Mouse (Mus musculus) neural tube, embryonic 12.5 days (tissue): ENCODE measurements at regions not wholly inside any gene's neighbourhood (a gene's known extent, or its start where the extent isn't known, plus 50 kb on each side); places are given as distances from the start of the nearest gene placed in this dataset.
"Not testable (repeated sequence)": the region's sequence is repeated elsewhere in the genome, so short reads cannot be mapped to it uniquely, and the experiment has no call there.

ENCODE experiments used
- ATAC-seq: fragments of 200-750 bp; cut with Nextera tagmentation; 2 replicates; pipeline ENCODE4 v1.8.0; 2017; ENCODE audit warnings: low read depth, mild to moderate bottlenecking, moderate TSS enrichment, moderate library complexity; ENCODE audit not compliant: low FRiP score
- H3K27ac ChIP-seq: fragments of 300-500 bp; sonication (generic); 2 replicates; pipeline ENCODE4 v1.5.1; 2016
- H3K27me3 ChIP-seq: fragments of 300-500 bp; sonication (generic); replicated peaks from 2 replicates; pipeline ENCODE4 v1.6.1; 2016; ENCODE audit warnings: mild to moderate bottlenecking
- H3K36me3 ChIP-seq: fragments of 300-500 bp; sonication (generic); 2 replicates; pipeline ENCODE4 v1.6.1; 2016; ENCODE audit warnings: mild to moderate bottlenecking
- H3K4me1 ChIP-seq: fragments of 300-500 bp; sonication (generic); 2 replicates; pipeline ENCODE4 v1.6.1; 2016
- H3K4me2 ChIP-seq: fragments of 300-500 bp; sonication (generic); replicated peaks from 2 replicates; pipeline ENCODE4 v1.6.1; 2016; ENCODE audit warnings: mild to moderate bottlenecking
- H3K4me3 ChIP-seq: fragments of 300-500 bp; sonication (generic); 2 replicates; pipeline ENCODE4 v1.5.1; 2016
- H3K9ac ChIP-seq: fragments of 300-500 bp; sonication (generic); 2 replicates; pipeline ENCODE4 v1.6.1; 2016; ENCODE audit warnings: mild to moderate bottlenecking
- H3K9me3 ChIP-seq: fragments of 300-500 bp; sonication (generic); 2 replicates; pipeline ENCODE4 v1.6.1; 2016; ENCODE audit warnings: mild to moderate bottlenecking
- WGBS: fragments of 180-500 bp; shearing (Covaris S2); methylation state at CpG from one replicate; pipeline ENCODE4 v1.1.7; 2016; 5-methylcytosine and 5-hydroxymethylcytosine counted together

- Histone ChIP-seq H3K4me3 (no peak overlapping the region), H3K27ac (no peak overlapping the region), H3K36me3 (no peaks in the 10 kb centered on the region), H3K9me3 (no peaks in the 10 kb centered on the region), H3K9ac (no peak overlapping the region), H3K4me1 (0 out of 2 replicates have a peak, but pooled peaks cover 4% of the 10 kb centered on the region), H3K27me3 (no peaks in the 10 kb centered on the region; the same call in 1 of the 2 replicates), H3K4me2 (no peak overlapping the region)
- ATAC-seq, result no peak
- WGBS, result 63% methylated on average over 3 of the region's 3 CpGs
Measured at GRCm38 (mm10) chrX:166809165-166809564, 223.6 kb upstream of the Egfl6 start.

- Histone ChIP-seq H3K4me1 (0 out of 2 replicates have a peak, but pooled peaks cover 4% of the 10 kb centered on the region), H3K4me2 (no peak overlapping the region), H3K9ac (no peak overlapping the region), H3K36me3 (no peaks in the 10 kb centered on the region), H3K27ac (no peak overlapping the region), H3K4me3 (no peak overlapping the region), H3K9me3 (no peaks in the 10 kb centered on the region), H3K27me3 (no peaks in the 10 kb centered on the region; the same call in 1 of the 2 replicates)
- WGBS, result 85% methylated on average over 5 of the region's 5 CpGs
- no peak for ATAC-seq
Measured at GRCm38 (mm10) chrX:166808207-166808606, 222.7 kb upstream of the Egfl6 start.

GRCm38 (mm10) chrX:166805957-166806356 is 220.4 kb upstream of the Egfl6 start:
- Histone ChIP-seq H3K36me3 (no peaks in the 10 kb centered on the region), H3K4me1 (0 out of 2 replicates have a peak, but pooled peaks cover 4% of the 10 kb centered on the region), H3K27me3 (no peaks in the 10 kb centered on the region; the same call in 1 of the 2 replicates), H3K4me3 (no peak overlapping the region), H3K9ac (no peak overlapping the region), H3K9me3 (no peaks in the 10 kb centered on the region), H3K27ac (no peak overlapping the region), H3K4me2 (no peak overlapping the region)
- WGBS, result 55% methylated on average over 1 of the region's 1 CpGs
- ATAC-seq, result no peak

- no peaks in the 10 kb centered on the region; the same call in 1 of the 2 replicates for H3K27me3 ChIP-seq
- H3K27ac ChIP-seq, result no peak overlapping the region
- H3K36me3 ChIP-seq, result no peaks in the 10 kb centered on the region
- 0 out of 2 replicates have a peak, but pooled peaks cover 4% of the 10 kb centered on the region for H3K4me1 ChIP-seq
- no peak overlapping the region for H3K4me3 ChIP-seq
- no peak overlapping the region for H3K4me2 ChIP-seq
- no peaks in the 10 kb centered on the region for H3K9me3 ChIP-seq
- no peak overlapping the region for H3K9ac ChIP-seq
- 29% methylated on average over 4 of the region's 4 CpGs for WGBS
- peak; percentile 73 for ATAC-seq
Measured at GRCm38 (mm10) chrX:166805480-166805879, 220.0 kb upstream of the Egfl6 start.

- no peak overlapping the region for H3K4me3 ChIP-seq
- no peaks in the 10 kb centered on the region for H3K9me3 ChIP-seq
- peak; percentile 85 for ATAC-seq
- no peaks in the 10 kb centered on the region; the same call in 1 of the 2 replicates for H3K27me3 ChIP-seq
- H3K4me2 ChIP-seq, result no peak overlapping the region
- no peak overlapping the region for H3K9ac ChIP-seq
- H3K27ac ChIP-seq, result no peak overlapping the region
- no peaks in the 10 kb centered on the region for H3K36me3 ChIP-seq
- WGBS, result 26% methylated on average over 6 of the region's 6 CpGs
- 0 out of 2 replicates have a peak, but pooled peaks cover 4% of the 10 kb centered on the region for H3K4me1 ChIP-seq
Measured at GRCm38 (mm10) chrX:166803246-166803645, 217.7 kb upstream of the Egfl6 start.

- WGBS, result 39% methylated on average over 2 of the region's 2 CpGs
- no peaks in the 10 kb centered on the region for H3K9me3 ChIP-seq
- 0 out of 2 replicates have a peak, but pooled peaks have one; percentile 17 for ATAC-seq
- no peak overlapping the region for H3K27ac ChIP-seq
- no peaks in the 10 kb centered on the region for H3K27me3 ChIP-seq
- H3K4me2 ChIP-seq, result no peak overlapping the region
- H3K4me1 ChIP-seq, result 0 out of 2 replicates have a peak, but pooled peaks cover 4% of the 10 kb centered on the region
- H3K36me3 ChIP-seq, result no peaks in the 10 kb centered on the region
- no peak overlapping the region for H3K4me3 ChIP-seq
- H3K9ac ChIP-seq, result no peak overlapping the region
Measured at GRCm38 (mm10) chrX:166801017-166801416, 215.5 kb upstream of the Egfl6 start.

- 76% methylated on average over 2 of the region's 2 CpGs for WGBS
- Histone ChIP-seq H3K27me3 (no peaks in the 10 kb centered on the region), H3K27ac (no peak overlapping the region), H3K9me3 (no peaks in the 10 kb centered on the region), H3K36me3 (no peaks in the 10 kb centered on the region), H3K4me3 (no peak overlapping the region), H3K4me1 (no peaks in the 10 kb centered on the region), H3K4me2 (no peak overlapping the region), H3K9ac (no peak overlapping the region)
- ATAC-seq, result no peak
Measured at GRCm38 (mm10) chrX:166795651-166796050, 210.1 kb upstream of the Egfl6 start.

GRCm38 (mm10) chrX:166789031-166789430 is 203.5 kb upstream of the Egfl6 start:
- H3K27ac ChIP-seq, result no peak overlapping the region
- H3K27me3 ChIP-seq, result no peaks in the 10 kb centered on the region
- no peaks in the 10 kb centered on the region for H3K4me1 ChIP-seq
- H3K9me3 ChIP-seq, result no peaks in the 10 kb centered on the region
- no peak overlapping the region for H3K9ac ChIP-seq
- H3K4me3 ChIP-seq, result no peak overlapping the region
- WGBS, result 37% methylated on average over 3 of the region's 3 CpGs
- no peak overlapping the region for H3K4me2 ChIP-seq
- H3K36me3 ChIP-seq, result no peaks in the 10 kb centered on the region
- no peak for ATAC-seq

GRCm38 (mm10) chrX:166787137-166787536 is 201.6 kb upstream of the Egfl6 start:
- not testable (repeated sequence) for H3K4me2 ChIP-seq, ATAC-seq, H3K9ac ChIP-seq, H3K36me3 ChIP-seq, H3K27me3 ChIP-seq, H3K27ac ChIP-seq, H3K4me3 ChIP-seq, H3K4me1 ChIP-seq, H3K9me3 ChIP-seq
- WGBS, result 88% methylated on average over 1 of the region's 1 CpGs

GRCm38 (mm10) chrX:166785615-166786014 is 200.1 kb upstream of the Egfl6 start:
- 77% methylated on average over 3 of the region's 3 CpGs for WGBS
- ATAC-seq, result no peak

GRCm38 (mm10) chrX:166783377-166783776 is 197.9 kb upstream of the Egfl6 start:
- H3K27me3 ChIP-seq, result no peaks in the 10 kb centered on the region

More at GRCm38 (mm10) chrX:166785615-166786014, 200.1 kb upstream of the Egfl6 start:
- no peak overlapping the region for H3K27ac ChIP-seq
- no peak overlapping the region for H3K9ac ChIP-seq
- H3K36me3 ChIP-seq, result no peaks in the 10 kb centered on the region
- H3K9me3 ChIP-seq, result no peaks in the 10 kb centered on the region
- H3K4me2 ChIP-seq, result no peak overlapping the region
- no peak overlapping the region for H3K4me3 ChIP-seq
- H3K27me3 ChIP-seq, result no peaks in the 10 kb centered on the region
- H3K4me1 ChIP-seq, result no peaks in the 10 kb centered on the region

GRCm38 (mm10) chrX:166779334-166780092 is 194.0 kb upstream of the Egfl6 start:
- H3K9ac ChIP-seq, result no peak overlapping the region
- H3K4me2 ChIP-seq, result no peak overlapping the region
- H3K36me3 ChIP-seq, result no peaks in the 10 kb centered on the region
- WGBS, result 65% methylated on average over 6 of the region's 6 CpGs
- no peaks in the 10 kb centered on the region for H3K4me1 ChIP-seq
- no peaks in the 10 kb centered on the region for H3K9me3 ChIP-seq
- no peak overlapping the region for H3K27ac ChIP-seq
- no peak overlapping the region for H3K4me3 ChIP-seq
- peak; percentile 74 for ATAC-seq
- no peaks in the 10 kb centered on the region for H3K27me3 ChIP-seq

More at GRCm38 (mm10) chrX:166783377-166783776, 197.9 kb upstream of the Egfl6 start:
- no peaks in the 10 kb centered on the region for H3K36me3 ChIP-seq
- ATAC-seq, result no peak
- no peak overlapping the region for H3K4me2 ChIP-seq
- no peaks in the 10 kb centered on the region for H3K9me3 ChIP-seq
- no peak overlapping the region for H3K27ac ChIP-seq
- no peak overlapping the region for H3K4me3 ChIP-seq
- WGBS, result 80% methylated on average over 2 of the region's 2 CpGs
- no peak overlapping the region for H3K9ac ChIP-seq
- no peaks in the 10 kb centered on the region for H3K4me1 ChIP-seq
